Mouse (Mus musculus): ENCODE measurements around the gene Hoxd4.

- TF ChIP-seq POLR2A (IDR thresholded peaks at IDR 0.05; ENCODE audit: insufficient read depth, low read depth, low read length) = no peak
- no peak for TF ChIP-seq CTCF (IDR thresholded peaks at IDR 0.05)
- TF ChIP-seq EP300 (IDR thresholded peaks at IDR 0.05; ENCODE audit: insufficient read depth, low read depth, low read length) = no peak
Measured at GRCm38 (mm10) chr2:74669650-74670235, 42.0 kb upstream of the Hoxd4 start.

Measured in heart, adult 2 months (tissue).